Comparison of ENCODE assay signal across 16 mouse cellular contexts in the genomic region with DNA sequence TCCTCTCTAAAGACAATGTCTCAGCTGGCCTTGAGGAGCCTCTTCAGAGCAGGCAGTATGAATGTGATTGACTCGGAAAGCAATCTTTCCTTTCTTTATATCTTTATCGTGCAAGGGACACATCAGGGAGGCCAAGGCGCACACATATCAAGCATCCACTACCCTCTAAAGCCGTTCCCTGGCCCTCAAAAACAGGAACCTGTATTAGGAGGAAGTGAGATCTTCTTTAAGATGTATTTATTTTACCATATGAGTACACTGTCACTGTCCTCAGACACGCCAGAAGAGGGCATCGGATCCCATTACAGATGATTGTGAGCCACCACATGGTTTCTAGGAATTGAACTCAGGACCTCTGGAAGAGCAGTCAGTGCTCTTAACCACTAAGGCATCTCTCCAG. TPM values are rescaled to one million over a fixed set of nuclear protein-coding genes. Genes with fewer than 3 reads are reported as not detected.
DNase-seq lines count a peak whose midpoint lies in the region; ATAC-seq and TF ChIP-seq lines count a peak whose summit lies in the region.
"Had no signal": no experiment of that assay in that cellular context is flagged by ENCODE, and none has a peak within 500 bp of the region (broad histone marks: within the 10 kb centered on the region; RNA-seq: fewer than 3 reads in every experiment).

No protein-coding gene starts in this region.

- peak; percentile 31; the same call in 1 of the 2 replicates for TF ChIP-seq CTCF in kidney, postnatal 0 days (IDR thresholded peaks at IDR 0.05; ENCODE audit: low read depth)
- peak; percentile 26; the same call in 1 of the 2 replicates for TF ChIP-seq CTCF in midbrain, postnatal 0 days (IDR thresholded peaks at IDR 0.05)

- intact Hi-C loops in left cerebral cortex, postnatal 14 days (cut with DNase I): no loop called here

- H3K36me3 ChIP-seq in kidney, postnatal 0 days (ENCODE audit: insufficient read depth, low read length): no peaks in the 10 kb centered on the region
- H3K36me3 ChIP-seq in midbrain, postnatal 0 days (ENCODE audit: insufficient read depth, low read length): no peaks in the 10 kb centered on the region
- no peaks in the 10 kb centered on the region for H3K36me3 ChIP-seq in midbrain, embryonic 11.5 days (ENCODE audit: control insufficient read depth, insufficient read depth, low read length)
- H3K36me3 ChIP-seq in intestine, embryonic 15.5 days: no peaks in the 10 kb centered on the region
- H3K36me3 ChIP-seq: stomach, embryonic 15.5 days had no signal

- no peak overlapping the region for H3K27ac ChIP-seq in kidney, postnatal 0 days
- H3K27ac ChIP-seq in midbrain, postnatal 0 days (ENCODE audit: low read depth, low read length): no peak overlapping the region
- H3K27ac ChIP-seq in midbrain, embryonic 11.5 days (ENCODE audit: low read depth, low read length): no peak overlapping the region
- H3K27ac ChIP-seq in intestine, embryonic 15.5 days: no peak overlapping the region
- H3K27ac ChIP-seq: hindbrain, embryonic 10.5 days; liver, embryonic 13.5 days; stomach, embryonic 15.5 days had no signal

- ATAC-seq in kidney, postnatal 0 days (replicated peaks; ENCODE audit: low FRiP score, low read depth): no peak
- no peak for ATAC-seq in midbrain, postnatal 0 days (ENCODE audit: low FRiP score)
- no peak for ATAC-seq in midbrain, embryonic 11.5 days (ENCODE audit: low FRiP score)
- ATAC-seq in intestine, embryonic 15.5 days: no peak

- DNase-seq in kidney, postnatal 0 days (ENCODE audit: low spot score): no peak
- DNase-seq in kidney, postnatal 14 days: no peak
- DNase-seq in midbrain, postnatal 0 days (ENCODE audit: low spot score): no peak
- no peak for DNase-seq in midbrain, embryonic 11.5 days (ENCODE audit: low spot score, missing footprints)
- DNase-seq in T-cell, adult 2 months (ENCODE audit: low spot score): peak; percentile 17
- DNase-seq in spleen, postnatal 36 days (ENCODE audit: low spot score in 2 of 2): peak; percentile 55 to 68
- no peak for DNase-seq in left cerebral cortex, postnatal 14 days (ENCODE audit: low spot score in 2 of 2)
- DNase-seq: adrenal gland, adult 8-10 months; cerebellum, adult 9-11 months; kidney, adult 11 months; liver, embryonic 13.5 days; right cerebral cortex, postnatal 14 days; thymus, postnatal 25 days had no signal

- WGBS in kidney, postnatal 0 days: 76% methylated on average over 6 of the region's 6 CpGs
- WGBS in midbrain, postnatal 0 days: 85% methylated on average over 6 of the region's 6 CpGs
- 87% methylated on average over 6 of the region's 6 CpGs for WGBS in midbrain, embryonic 11.5 days
- 88% methylated on average over 6 of the region's 6 CpGs for WGBS in intestine, embryonic 15.5 days

- no peaks in the 10 kb centered on the region for H3K9me3 ChIP-seq in kidney, postnatal 0 days (replicated peaks; ENCODE audit: low read length)
- no peaks in the 10 kb centered on the region for H3K9me3 ChIP-seq in midbrain, postnatal 0 days (ENCODE audit: low read length)
- no peaks in the 10 kb centered on the region for H3K9me3 ChIP-seq in midbrain, embryonic 11.5 days (ENCODE audit: control insufficient read depth, low read length)
- no peaks in the 10 kb centered on the region for H3K9me3 ChIP-seq in intestine, embryonic 15.5 days
- H3K9me3 ChIP-seq: hindbrain, embryonic 10.5 days; liver, embryonic 13.5 days; stomach, embryonic 15.5 days had no signal

- no peaks in the 10 kb centered on the region for H3K27me3 ChIP-seq in kidney, postnatal 0 days (ENCODE audit: insufficient read depth, low read length)
- H3K27me3 ChIP-seq in midbrain, postnatal 0 days (ENCODE audit: insufficient read depth, low read length): no peaks in the 10 kb centered on the region
- no peaks in the 10 kb centered on the region for H3K27me3 ChIP-seq in midbrain, embryonic 11.5 days (ENCODE audit: control insufficient read depth, insufficient read depth, low read length)
- H3K27me3 ChIP-seq in intestine, embryonic 15.5 days (replicated peaks): no peaks in the 10 kb centered on the region
- H3K27me3 ChIP-seq: liver, embryonic 13.5 days; stomach, embryonic 15.5 days had no signal

- peaks cover 18% of the 10 kb centered on the region for H3K4me1 ChIP-seq in kidney, postnatal 0 days (replicated peaks; ENCODE audit: insufficient read depth, low read length)
- 0 out of 2 replicates have a peak, but pooled peaks cover 3% of the 10 kb centered on the region for H3K4me1 ChIP-seq in midbrain, postnatal 0 days (ENCODE audit: insufficient read depth, low read length)
- H3K4me1 ChIP-seq in midbrain, embryonic 11.5 days (ENCODE audit: control insufficient read depth, insufficient read depth, low read length): peaks cover 26% of the 10 kb centered on the region
- H3K4me1 ChIP-seq in intestine, embryonic 15.5 days (replicated peaks): peaks cover 10% of the 10 kb centered on the region; the same call in 1 of the 2 replicates

- H3K9ac ChIP-seq in kidney, postnatal 0 days (ENCODE audit: low read depth, low read length): no peak overlapping the region
- H3K9ac ChIP-seq in midbrain, postnatal 0 days (replicated peaks; ENCODE audit: low read length, poor library complexity, severe bottlenecking): no peak overlapping the region
- no peak overlapping the region for H3K9ac ChIP-seq in midbrain, embryonic 11.5 days (ENCODE audit: low read length)
- H3K9ac ChIP-seq in intestine, embryonic 15.5 days: no peak overlapping the region
- H3K9ac ChIP-seq: liver, embryonic 13.5 days; stomach, embryonic 15.5 days had no signal

- H3K4me3 ChIP-seq in kidney, postnatal 0 days (replicated peaks; ENCODE audit: low read depth, low read length): no peak overlapping the region
- no peak overlapping the region for H3K4me3 ChIP-seq in midbrain, postnatal 0 days (ENCODE audit: low read depth, low read length)
- no peak overlapping the region for H3K4me3 ChIP-seq in midbrain, embryonic 11.5 days (ENCODE audit: low read depth, low read length)
- no peak overlapping the region for H3K4me3 ChIP-seq in intestine, embryonic 15.5 days (replicated peaks)
- H3K4me3 ChIP-seq: hindbrain, embryonic 10.5 days; liver, embryonic 13.5 days; stomach, embryonic 15.5 days had no signal

- no peak overlapping the region for H3K4me2 ChIP-seq in kidney, postnatal 0 days (ENCODE audit: low read length)
- H3K4me2 ChIP-seq in midbrain, postnatal 0 days (ENCODE audit: low read depth, low read length, poor library complexity, severe bottlenecking): no peak overlapping the region
- H3K4me2 ChIP-seq in midbrain, embryonic 11.5 days: no peak overlapping the region
- H3K4me2 ChIP-seq in intestine, embryonic 15.5 days (replicated peaks): no peak overlapping the region
- H3K4me2 ChIP-seq: liver, embryonic 13.5 days; stomach, embryonic 15.5 days had no signal

RNA-seq across cellular contexts. Expression of a gene that starts 9.5 kb away (rescaled TPM):
- polyA plus RNA-seq in kidney, postnatal 0 days (2015; fragmentation: Nextera tagmentation; extraction: Ambion mirVana): 20.4 and 20.9 TPM in 2 replicates
- total RNA-seq in midbrain, postnatal 0 days (2014; rRNA removed): 38.9 and 46.1 TPM in 2 replicates
- polyA plus RNA-seq in midbrain, postnatal 0 days (2015; fragmentation: Nextera tagmentation; extraction: Ambion mirVana): 26.0 and 28.4 TPM in 2 replicates
- 25.5 and 26.4 TPM in 2 replicates for polyA plus RNA-seq in midbrain, embryonic 11.5 days (2014; fragmentation: Nextera tagmentation; extraction: Ambion mirVana)
- polyA plus RNA-seq in intestine, embryonic 15.5 days (2015; fragmentation: Nextera tagmentation; extraction: Ambion mirVana): 30.4 and 30.6 TPM in 2 replicates
- total RNA-seq in left cerebral cortex, postnatal 14 days (2021): 10 to 100 TPM; 52.3 to 54.4 TPM

Comparison
In these comparisons a context has a peak if more than half of its experiments do, and no peak if none do; other contexts are left out.
1. DNase-seq: peak in T-cell, adult 2 months (single experiment) and spleen, postnatal 36 days (2 of 2); none in kidney, postnatal 0 days (single experiment), kidney, postnatal 14 days (single experiment), midbrain, postnatal 0 days (single experiment), midbrain, embryonic 11.5 days (single experiment) and left cerebral cortex, postnatal 14 days (0 of 2).